Comparison of ENCODE assay signal across 20 mouse cellular contexts in genomic region chr2:131799486-131799885, GRCm38 (mm10).
DNase-seq lines count a peak whose midpoint lies in the region; ATAC-seq and TF ChIP-seq lines count a peak whose summit lies in the region.
"Had no signal": no experiment of that assay in that cellular context is flagged by ENCODE, and none has a peak within 500 bp of the region (broad histone marks: within the 10 kb centered on the region; RNA-seq: fewer than 3 reads in every experiment).

No protein-coding gene starts in this region.

- peak; percentile 69; the same call in 1 of the 2 replicates for ATAC-seq in frontal cortex, adult (ENCODE audit: low TSS enrichment)
- ATAC-seq: activated CD4-positive, CD25-positive, alpha-beta regulatory T cell, adult 4 months; forebrain, embryonic 16.5 days; hindbrain, embryonic 16.5 days; inflammation-experienced regulatory T-cells, adult 6 months had no signal

- H3ac ChIP-seq in C2C12 (ENCODE audit: control insufficient read depth, insufficient read length, low read depth), result no peak overlapping the region

- H3K79me3 ChIP-seq in C2C12 (ENCODE audit: low read depth), result no peaks in the 10 kb centered on the region

- H3K4me3 ChIP-seq in C2C12 (ENCODE audit: insufficient read depth, poor library complexity, severe bottlenecking), result no peak overlapping the region
- H3K4me3 ChIP-seq in cerebellum, adult 2 months (replicated peaks; ENCODE audit: insufficient read depth, low read depth, low read length), result no peak overlapping the region
- H3K4me3 ChIP-seq: embryonic facial prominence, embryonic 12.5 days; heart, embryonic 13.5 days; hindbrain, embryonic 12.5 days had no signal

- no peaks in the 10 kb centered on the region for H3K27me3 ChIP-seq in C2C12 (ENCODE audit: control insufficient read depth, insufficient read depth, insufficient read length)
- no peaks in the 10 kb centered on the region for H3K27me3 ChIP-seq in cerebellum, adult 2 months (ENCODE audit: control insufficient read depth, insufficient read depth, low read length)
- H3K27me3 ChIP-seq: embryonic facial prominence, embryonic 12.5 days; heart, embryonic 13.5 days; hindbrain, embryonic 12.5 days had no signal

- WGBS in cerebellum, adult 2 months, result 63% methylated on average over 7 of the region's 7 CpGs

- no peak for TF ChIP-seq CTCF in C2C12 (IDR thresholded peaks at IDR 0.05; ENCODE audit: control insufficient read depth, insufficient read depth, insufficient read length)
- TF ChIP-seq CTCF in cerebellum, adult 2 months (IDR thresholded peaks at IDR 0.05; ENCODE audit: borderline replicate concordance, insufficient read depth, low read depth, low read length), result no peak

- H3K36me3 ChIP-seq in C2C12 (ENCODE audit: control insufficient read depth, insufficient read depth), result no peaks in the 10 kb centered on the region
- H3K36me3 ChIP-seq: embryonic facial prominence, embryonic 12.5 days; heart, embryonic 13.5 days; hindbrain, embryonic 12.5 days had no signal

- no peak overlapping the region for H3K27ac ChIP-seq in cerebellum, adult 2 months (ENCODE audit: insufficient read depth, low read length)
- H3K27ac ChIP-seq: embryonic facial prominence, embryonic 12.5 days; heart, embryonic 13.5 days; hindbrain, embryonic 12.5 days had no signal

- no peak for TF ChIP-seq POLR2A in cerebellum, adult 2 months (IDR thresholded peaks at IDR 0.05; ENCODE audit: borderline replicate concordance, insufficient read depth, low read length)

- H3K4me1 ChIP-seq in cerebellum, adult 2 months (ENCODE audit: control insufficient read depth, insufficient read depth, low read length), result no peaks in the 10 kb centered on the region
- H3K4me1 ChIP-seq: embryonic facial prominence, embryonic 12.5 days; heart, embryonic 13.5 days; hindbrain, embryonic 12.5 days had no signal

- DNase-seq in frontal cortex, postnatal 36 days (ENCODE audit: low spot score in 2 of 2), result no peak
- DNase-seq in brain, adult 2 months (ENCODE audit: low read depth, low spot score), result peak; percentile 80
- peak; percentile 50 for DNase-seq in telencephalon, adult 2 months (ENCODE audit: low read depth, low spot score)
- no peak for DNase-seq in cerebellum, adult 2 months
- no peak for DNase-seq in cerebellum, postnatal 25 days
- DNase-seq: adrenal gland, postnatal 14 days; cerebellum, adult 8-10 months; cerebellum, postnatal 14 days; gastrocnemius, postnatal 36 days; heart, adult 11 months; heart, postnatal 4 days had no signal

- no peaks in the 10 kb centered on the region for H3K79me2 ChIP-seq in C2C12 (ENCODE audit: control insufficient read depth, insufficient read depth)

TF ChIP-seq in C2C12, 6 proteins besides CTCF, POLR2A, EP300 and RAD21:
- TF ChIP-seq USF1 (IDR thresholded peaks at IDR 0.05; ENCODE audit: low read depth) (peak; percentile 40), MYOG (IDR thresholded peaks at IDR 0.05; ENCODE audit: control insufficient read depth, extremely low read depth, insufficient read length) (no peak), CEBPB (IDR thresholded peaks at IDR 0.05; ENCODE audit: low read depth) (no peak), FOSL1 (IDR thresholded peaks at IDR 0.05; ENCODE audit: insufficient read depth, low read length, poor library complexity, severe bottlenecking) (no peak), MAX (IDR thresholded peaks at IDR 0.05) (peak; percentile 78), MYOD1 (IDR thresholded peaks at IDR 0.05; ENCODE audit: control insufficient read depth, insufficient read length, low read depth) (no peak)

Comparison
In these comparisons a context has a peak if more than half of its experiments do, and no peak if none do; other contexts are left out.
1. DNase-seq: peak in brain, adult 2 months (single experiment) and telencephalon, adult 2 months (single experiment); none in frontal cortex, postnatal 36 days (0 of 2), cerebellum, adult 2 months (0 of 2) and cerebellum, postnatal 25 days (0 of 2).